Mouse (Mus musculus): Measurements from ENCODE around the gene Cacna1c. TPM values are rescaled to one million over a fixed set of nuclear protein-coding genes. Genes with fewer than 3 reads are reported as not detected.

Gene Cacna1c
- total and polyA plus RNA-seq, 2 experiments from 2014 or later: 5.1 to 39.4 TPM

GRCm38 (mm10) chr6:119082662-119083061, 113.6 kb downstream of the Cacna1c start:
- no peak for TF ChIP-seq CTCF (IDR thresholded peaks at IDR 0.05; ENCODE audit: low read depth)
- no peak overlapping the region for H3K9ac ChIP-seq (replicated peaks; ENCODE audit: low read length)
- H3K27ac ChIP-seq: no peak overlapping the region
- ATAC-seq: peak; percentile 40
- H3K4me2 ChIP-seq (ENCODE audit: low read depth, low read length): no peak overlapping the region
- H3K9me3 ChIP-seq (ENCODE audit: low read length): no peaks in the 10 kb centered on the region
- DNase-seq (ENCODE audit: low spot score): peak; percentile 43
- H3K36me3 ChIP-seq (ENCODE audit: insufficient read depth, low read length): no peaks in the 10 kb centered on the region
- WGBS: 41% methylated on average over 8 of the region's 8 CpGs
- H3K4me3 ChIP-seq (ENCODE audit: low read length): no peak overlapping the region
- peaks cover 15% of the 10 kb centered on the region for H3K4me1 ChIP-seq (ENCODE audit: insufficient read depth, low read length)
- H3K27me3 ChIP-seq (ENCODE audit: insufficient read depth, low read length): no peaks in the 10 kb centered on the region

DNA sequence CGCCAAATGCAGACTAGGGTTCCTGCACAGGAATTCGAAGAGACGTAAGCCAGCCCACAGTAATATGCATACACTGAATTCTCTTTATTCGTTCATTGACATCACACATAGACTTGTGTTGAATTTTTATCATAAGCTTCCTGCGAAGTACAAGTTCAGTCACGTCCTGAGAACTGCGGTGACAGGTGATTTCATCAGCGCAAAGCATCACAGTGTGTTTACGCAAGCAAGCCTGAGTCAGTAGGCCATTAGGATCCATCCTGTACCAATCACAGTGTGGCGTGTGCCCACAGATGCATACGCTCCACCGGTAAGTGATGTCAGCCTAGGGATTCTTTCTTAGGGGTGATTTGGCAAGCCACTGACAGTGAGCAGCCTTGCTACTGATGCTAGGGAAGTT, 114.6 kb downstream of the Cacna1c start:
- WGBS: 92% methylated on average over 12 of the region's 12 CpGs
- DNase-seq (ENCODE audit: low spot score): no peak
- H3K36me3 ChIP-seq (ENCODE audit: insufficient read depth, low read length): no peaks in the 10 kb centered on the region
- no peak overlapping the region for H3K9ac ChIP-seq (replicated peaks; ENCODE audit: low read length)
- no peaks in the 10 kb centered on the region for H3K27me3 ChIP-seq (ENCODE audit: insufficient read depth, low read length)
- TF ChIP-seq CTCF (IDR thresholded peaks at IDR 0.05; ENCODE audit: low read depth): no peak
- H3K9me3 ChIP-seq (ENCODE audit: low read length): no peaks in the 10 kb centered on the region
- no peak for ATAC-seq
- no peak overlapping the region for H3K27ac ChIP-seq
- H3K4me1 ChIP-seq (ENCODE audit: insufficient read depth, low read length): peaks cover 15% of the 10 kb centered on the region
- H3K4me2 ChIP-seq (ENCODE audit: low read depth, low read length): no peak overlapping the region
- no peak overlapping the region for H3K4me3 ChIP-seq (ENCODE audit: low read length)

GRCm38 (mm10) chr6:119079626-119080025, 116.6 kb downstream of the Cacna1c start:
- 63% methylated on average over 8 of the region's 8 CpGs for WGBS
- TF ChIP-seq CTCF (IDR thresholded peaks at IDR 0.05; ENCODE audit: low read depth): no peak
- H3K9me3 ChIP-seq (ENCODE audit: low read length): no peaks in the 10 kb centered on the region
- H3K27me3 ChIP-seq (ENCODE audit: insufficient read depth, low read length): no peaks in the 10 kb centered on the region
- H3K4me3 ChIP-seq (ENCODE audit: low read length): no peak overlapping the region
- H3K4me1 ChIP-seq (ENCODE audit: insufficient read depth, low read length): peaks cover 20% of the 10 kb centered on the region
- no peak overlapping the region for H3K4me2 ChIP-seq (ENCODE audit: low read depth, low read length)
- H3K9ac ChIP-seq (replicated peaks; ENCODE audit: low read length): no peak overlapping the region
- ATAC-seq (no peak), DNase-seq (ENCODE audit: low spot score) (peak; percentile 47)
- no peaks in the 10 kb centered on the region for H3K36me3 ChIP-seq (ENCODE audit: insufficient read depth, low read length)
- H3K27ac ChIP-seq: peak overlapping the region; percentile 32; the same call in 1 of the 2 replicates

DNA sequence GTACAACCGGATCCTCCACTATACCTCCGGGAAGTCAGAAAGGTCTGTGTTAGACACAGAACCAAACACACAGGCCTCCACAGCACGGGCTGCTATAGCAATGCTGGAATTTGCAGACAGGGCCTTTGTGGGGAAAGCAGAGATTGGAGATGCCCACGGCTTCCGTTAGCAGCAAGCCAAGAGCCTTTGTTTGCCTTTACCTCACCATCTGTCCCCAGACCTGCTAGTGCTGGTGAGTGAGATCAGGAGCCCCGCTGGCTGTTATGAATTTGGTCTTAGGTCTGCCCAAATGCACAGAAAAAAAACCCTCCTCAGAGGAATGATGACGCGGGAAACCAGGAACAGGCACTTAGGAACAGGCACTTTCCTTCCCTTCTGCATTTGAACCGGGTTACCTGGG, 117.3 kb downstream of the Cacna1c start:
- 63% methylated on average over 9 of the region's 9 CpGs for WGBS
- no peak for TF ChIP-seq CTCF (IDR thresholded peaks at IDR 0.05; ENCODE audit: low read depth)
- no peaks in the 10 kb centered on the region for H3K27me3 ChIP-seq (ENCODE audit: insufficient read depth, low read length)
- no peak for ATAC-seq
- no peak overlapping the region for H3K4me2 ChIP-seq (ENCODE audit: low read depth, low read length)
- no peaks in the 10 kb centered on the region for H3K9me3 ChIP-seq (ENCODE audit: low read length)
- no peaks in the 10 kb centered on the region for H3K36me3 ChIP-seq (ENCODE audit: insufficient read depth, low read length)
- H3K9ac ChIP-seq (replicated peaks; ENCODE audit: low read length): no peak overlapping the region
- H3K27ac ChIP-seq: 0 out of 2 replicates have a peak overlapping the region, but pooled peaks have one; percentile 32
- no peak overlapping the region for H3K4me3 ChIP-seq (ENCODE audit: low read length)
- peak; percentile 31 for DNase-seq (ENCODE audit: low spot score)
- H3K4me1 ChIP-seq (ENCODE audit: insufficient read depth, low read length): peaks cover 19% of the 10 kb centered on the region

GRCm38 (mm10) chr6:119077231-119077630, 119.0 kb downstream of the Cacna1c start:
- WGBS: 75% methylated on average over 6 of the region's 6 CpGs
- Histone ChIP-seq H3K9me3 (ENCODE audit: low read length) (no peaks in the 10 kb centered on the region), H3K36me3 (ENCODE audit: insufficient read depth, low read length) (no peaks in the 10 kb centered on the region), H3K4me3 (ENCODE audit: low read length) (no peak overlapping the region), H3K27me3 (ENCODE audit: insufficient read depth, low read length) (no peaks in the 10 kb centered on the region), H3K9ac (replicated peaks; ENCODE audit: low read length) (no peak overlapping the region), H3K4me2 (ENCODE audit: low read depth, low read length) (no peak overlapping the region), H3K27ac (no peak overlapping the region), H3K4me1 (ENCODE audit: insufficient read depth, low read length) (peaks cover 13% of the 10 kb centered on the region)
- TF ChIP-seq CTCF (IDR thresholded peaks at IDR 0.05; ENCODE audit: low read depth): no peak
- DNase-seq (ENCODE audit: low spot score): no peak
- ATAC-seq: no peak

GRCm38 (mm10) chr6:119073419-119074071, 122.7 kb downstream of the Cacna1c start:
- no peaks in the 10 kb centered on the region for H3K27me3 ChIP-seq (ENCODE audit: insufficient read depth, low read length)
- H3K4me1 ChIP-seq (ENCODE audit: insufficient read depth, low read length): peaks cover 10% of the 10 kb centered on the region; the same call in 1 of the 2 replicates
- 81% methylated on average over 14 of the region's 14 CpGs for WGBS
- no peak overlapping the region for H3K4me2 ChIP-seq (ENCODE audit: low read depth, low read length)
- no peaks in the 10 kb centered on the region for H3K36me3 ChIP-seq (ENCODE audit: insufficient read depth, low read length)
- no peak overlapping the region for H3K4me3 ChIP-seq (ENCODE audit: low read length)
- no peak for TF ChIP-seq CTCF (IDR thresholded peaks at IDR 0.05; ENCODE audit: low read depth)
- no peak overlapping the region for H3K9ac ChIP-seq (replicated peaks; ENCODE audit: low read length)
- ATAC-seq (no peak), DNase-seq (ENCODE audit: low spot score) (no peak)
- no peak overlapping the region for H3K27ac ChIP-seq
- H3K9me3 ChIP-seq (ENCODE audit: low read length): no peaks in the 10 kb centered on the region

DNA sequence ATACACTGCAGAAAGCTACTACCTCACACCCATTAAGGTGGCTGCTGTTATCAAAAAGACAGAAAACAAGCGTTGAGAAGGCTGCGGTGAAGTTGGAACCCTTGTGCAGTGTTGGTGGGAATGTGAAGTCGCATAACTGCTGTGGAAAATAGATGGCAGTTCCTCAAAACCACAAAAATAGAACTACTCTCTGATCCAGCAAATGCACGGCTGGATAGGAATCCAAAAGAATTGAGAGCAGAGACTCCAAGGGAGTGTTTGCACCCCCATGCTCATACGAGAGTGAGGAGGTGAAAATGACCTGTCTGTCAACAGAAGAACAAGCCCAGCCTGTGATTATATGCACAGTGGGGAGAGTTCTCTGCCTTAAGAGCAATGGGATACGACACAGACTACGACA, 123.4 kb downstream of the Cacna1c start:
- H3K4me3 ChIP-seq (ENCODE audit: low read length): no peak overlapping the region
- H3K27ac ChIP-seq: no peak overlapping the region
- no peaks in the 10 kb centered on the region for H3K27me3 ChIP-seq (ENCODE audit: insufficient read depth, low read length)
- H3K36me3 ChIP-seq (ENCODE audit: insufficient read depth, low read length): no peaks in the 10 kb centered on the region
- 59% methylated on average over 7 of the region's 7 CpGs for WGBS
- DNase-seq (ENCODE audit: low spot score) (no peak), ATAC-seq (no peak)
- TF ChIP-seq CTCF (IDR thresholded peaks at IDR 0.05; ENCODE audit: low read depth): no peak
- H3K9ac ChIP-seq (replicated peaks; ENCODE audit: low read length): no peak overlapping the region
- no peak overlapping the region for H3K4me2 ChIP-seq (ENCODE audit: low read depth, low read length)
- H3K9me3 ChIP-seq (ENCODE audit: low read length): no peaks in the 10 kb centered on the region
- H3K4me1 ChIP-seq (ENCODE audit: insufficient read depth, low read length): peaks cover 10% of the 10 kb centered on the region; the same call in 1 of the 2 replicates

Measured in hindbrain, postnatal 0 days (tissue).